Mouse (Mus musculus) embryonic facial prominence, embryonic 15.5 days (tissue): ENCODE data around the gene Cldn34d. TPM values are rescaled to one million over a fixed set of nuclear protein-coding genes. Genes with fewer than 3 reads are reported as not detected.

Experiments
- ATAC-seq: fragments of 200-750 bp; cut with Nextera tagmentation; 2 replicates; pipeline ENCODE4 v1.8.0; 2017; ENCODE audit warnings: low read depth, moderate TSS enrichment; ENCODE audit not compliant: insufficient number of reproducible peaks, low FRiP score, low TSS enrichment
- H3K27ac ChIP-seq: fragments of 300-500 bp; sonication (generic); replicated peaks from 2 replicates; pipeline ENCODE4 v1.5.1; 2015; ENCODE audit warnings: mild to moderate bottlenecking, inconsistent platforms
- H3K27me3 ChIP-seq: fragments of 300-500 bp; sonication (generic); 2 replicates; pipeline ENCODE4 v1.6.1; 2015; ENCODE audit warnings: inconsistent platforms
- H3K36me3 ChIP-seq: fragments of 300-500 bp; sonication (generic); 2 replicates; pipeline ENCODE4 v1.6.1; 2015; ENCODE audit warnings: mild to moderate bottlenecking, inconsistent platforms
- H3K4me1 ChIP-seq: fragments of 300-500 bp; sonication (generic); 2 replicates; pipeline ENCODE4 v1.6.1; 2015; ENCODE audit warnings: inconsistent platforms
- H3K4me2 ChIP-seq: fragments of 300-500 bp; sonication (generic); replicated peaks from 2 replicates; pipeline ENCODE4 v1.6.1; 2015; ENCODE audit warnings: mild to moderate bottlenecking, inconsistent platforms
- H3K4me3 ChIP-seq: fragments of 300-500 bp; sonication (generic); replicated peaks from 2 replicates; pipeline ENCODE4 v1.5.1; 2015; ENCODE audit warnings: mild to moderate bottlenecking, inconsistent platforms
- H3K9ac ChIP-seq: fragments of 300-500 bp; sonication (generic); 2 replicates; pipeline ENCODE4 v1.6.1; 2015; ENCODE audit warnings: inconsistent platforms
- H3K9me3 ChIP-seq: fragments of 300-500 bp; sonication (generic); replicated peaks from 2 replicates; pipeline ENCODE4 v1.6.1; 2016; ENCODE audit warnings: inconsistent platforms
- WGBS: fragments of 180-500 bp; shearing (Covaris S2); methylation state at CpG from one replicate; pipeline ENCODE4 v1.1.7; 2015; 5-methylcytosine and 5-hydroxymethylcytosine counted together
- polyA plus RNA-seq: library from polyadenylated mRNA; unstranded; fragments of >200 nt; fragmentation: Nextera tagmentation; extraction: Ambion mirVana; gene quantifications from 2 replicates; pipeline ENCODE4 v1.2.1, GENCODE M21; 2015

The Cldn34d gene
- polyA plus RNA-seq: not detected in 2 replicates

- no peak within 1 kb of the TSS for H3K4me3 ChIP-seq
- 73% methylated on average over 1 of the region's 1 CpGs for WGBS
- H3K27ac ChIP-seq: no peak within 1 kb of the TSS
- no peak within 1 kb of the TSS for H3K9ac ChIP-seq
- H3K36me3 ChIP-seq: no peaks in the 10 kb centered on the region
- H3K9me3 ChIP-seq: peaks cover 5% of the 10 kb centered on the region
- no peaks in the 10 kb centered on the region for H3K27me3 ChIP-seq
- H3K4me1 ChIP-seq: no peaks in the 10 kb centered on the region
- no peak within 1 kb of the TSS for H3K4me2 ChIP-seq
- no peak for ATAC-seq
Measured at GRCm38 (mm10) chrX:76602824-76603223, at the start of gene Cldn34d. Gene Cldn34d (minus strand): TSS chrX:76602924.

DNA sequence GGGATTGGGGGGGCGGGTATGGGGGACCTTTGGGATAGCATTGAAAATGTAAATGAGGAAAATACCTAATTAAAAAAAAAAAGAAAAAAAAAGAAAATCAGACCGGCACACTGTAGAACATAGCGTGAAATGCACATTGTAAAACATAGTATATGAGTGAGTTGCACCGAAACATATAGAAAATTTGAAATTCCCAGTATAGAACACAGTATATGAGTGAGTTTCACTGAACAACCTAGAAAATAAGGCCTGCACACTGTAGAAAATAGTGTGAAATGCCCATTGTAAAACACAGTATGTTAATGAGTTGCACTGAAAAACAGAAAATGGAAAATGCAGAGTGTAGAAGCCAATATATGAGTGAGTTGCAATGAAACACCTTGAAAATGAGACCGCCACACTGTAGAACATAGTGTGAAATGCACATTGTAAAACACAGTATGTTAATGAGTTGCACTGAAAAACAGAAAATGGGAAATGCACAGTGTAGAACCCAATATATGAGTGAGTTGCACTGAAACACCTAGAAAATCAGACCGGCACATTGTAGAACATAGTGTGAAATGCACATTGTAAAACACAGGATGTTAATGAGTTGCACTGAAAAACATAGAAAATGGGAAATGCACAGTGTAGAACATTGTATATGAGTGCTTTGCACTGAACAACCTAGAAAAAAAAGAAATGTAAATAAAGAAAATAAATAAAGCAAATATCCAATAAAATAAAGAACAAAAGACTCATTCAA lies 4.1 kb downstream of the Cldn34d start:
- no peak overlapping the region for H3K9ac ChIP-seq
- 53% methylated on average over 5 of the region's 6 CpGs for WGBS
- no peaks in the 10 kb centered on the region for H3K36me3 ChIP-seq
- no peak overlapping the region for H3K27ac ChIP-seq
- no peaks in the 10 kb centered on the region for H3K27me3 ChIP-seq
- no peak overlapping the region for H3K4me3 ChIP-seq
- peaks cover 5% of the 10 kb centered on the region for H3K9me3 ChIP-seq
- H3K4me2 ChIP-seq: no peak overlapping the region
- peak; percentile 100 for ATAC-seq
- no peaks in the 10 kb centered on the region for H3K4me1 ChIP-seq

Other genes with a start within 250 kb of the Cldn34d start
- gene Cldn34b4, start 209.6 kb downstream of the Cldn34d start, polyA plus RNA-seq: not detected in 2 replicates